Mouse (Mus musculus): Measurements from ENCODE around the gene Ccdc88c. TPM values are rescaled to one million over a fixed set of nuclear protein-coding genes. Genes with fewer than 3 reads are reported as not detected.

Ccdc88c gene
- total RNA-seq, 2 experiments from 2014 or later: 29.2 to 37.2 TPM

GRCm38 (mm10) chr12:100982217-100982616, 46.6 kb downstream of the Ccdc88c start:
- intact Hi-C loops (cut with DNase I; ENCODE audit: low total_unique reads): no loop called here
- no peak for DNase-seq

GRCm38 (mm10) chr12:100980551-100981008, 48.3 kb downstream of the Ccdc88c start:
- DNase-seq: peak; percentile 35
- intact Hi-C loops (cut with DNase I; ENCODE audit: low total_unique reads): no loop called here

- intact Hi-C loops (cut with DNase I; ENCODE audit: low total_unique reads): no loop called here
- no peak for DNase-seq
Observed at GRCm38 (mm10) chr12:100979616-100980015, 49.2 kb downstream of the Ccdc88c start.

GRCm38 (mm10) chr12:100977958-100978725, 50.7 kb downstream of the Ccdc88c start:
- intact Hi-C loops (cut with DNase I; ENCODE audit: low total_unique reads): no loop called here
- DNase-seq: peak; percentile 57

- no peak for DNase-seq
- intact Hi-C loops (cut with DNase I; ENCODE audit: low total_unique reads): no loop called here
Observed at GRCm38 (mm10) chr12:100977551-100977950, 51.3 kb downstream of the Ccdc88c start.

- no peak for DNase-seq
- intact Hi-C loops (cut with DNase I; ENCODE audit: low total_unique reads): no loop called here
Observed at GRCm38 (mm10) chr12:100969808-100970207, 59.0 kb downstream of the Ccdc88c start.

GRCm38 (mm10) chr12:100967383-100967782, 61.5 kb downstream of the Ccdc88c start:
- intact Hi-C loops (cut with DNase I; ENCODE audit: low total_unique reads): no loop called here
- DNase-seq: no peak

- no peak for DNase-seq
Observed at GRCm38 (mm10) chr12:100966253-100966652, 62.6 kb downstream of the Ccdc88c start.

GRCm38 (mm10) chr12:100965298-100965697, 63.6 kb downstream of the Ccdc88c start:
- no peak for DNase-seq
- intact Hi-C loops (cut with DNase I; ENCODE audit: low total_unique reads): no loop called here

More at GRCm38 (mm10) chr12:100966253-100966652, 62.6 kb downstream of the Ccdc88c start:
- intact Hi-C loops (cut with DNase I; ENCODE audit: low total_unique reads): no loop called here

GRCm38 (mm10) chr12:100958621-100959592, 69.9 kb downstream of the Ccdc88c start:
- DNase-seq: peak; percentile 47
- intact Hi-C loops (cut with DNase I; ENCODE audit: low total_unique reads): no loop called here

- intact Hi-C loops (cut with DNase I; ENCODE audit: low total_unique reads): no loop called here
- peak; percentile 78 for DNase-seq
Observed at GRCm38 (mm10) chr12:100958006-100958405, 70.8 kb downstream of the Ccdc88c start.

GRCm38 (mm10) chr12:100957257-100957656, 71.6 kb downstream of the Ccdc88c start:
- no peak for DNase-seq
- intact Hi-C loops (cut with DNase I; ENCODE audit: low total_unique reads): no loop called here

- intact Hi-C loops (cut with DNase I; ENCODE audit: low total_unique reads): no loop called here
- DNase-seq: no peak
Observed at GRCm38 (mm10) chr12:100956825-100957224, 72.0 kb downstream of the Ccdc88c start.

- intact Hi-C loops (cut with DNase I; ENCODE audit: low total_unique reads): no loop called here
- no peak for DNase-seq
Observed at GRCm38 (mm10) chr12:100956028-100956427, 72.8 kb downstream of the Ccdc88c start.

- intact Hi-C loops (cut with DNase I; ENCODE audit: low total_unique reads): loop anchor here (2.0 kb wide), 1 partner anchor 75 kb away; the partner anchor contains the start of gene Ccdc88c
- no peak for DNase-seq
Observed at GRCm38 (mm10) chr12:100953926-100954325, 74.9 kb downstream of the Ccdc88c start.

- DNase-seq: peak; percentile 78
- intact Hi-C loops (cut with DNase I; ENCODE audit: low total_unique reads): loop anchor here (2.0 kb wide), 1 partner anchor 76 kb away; the partner anchor contains the start of gene Ccdc88c
Observed at GRCm38 (mm10) chr12:100952193-100952931, 76.5 kb downstream of the Ccdc88c start.

GRCm38 (mm10) chr12:100949146-100949545, 79.7 kb downstream of the Ccdc88c start:
- DNase-seq: no peak
- intact Hi-C loops (cut with DNase I; ENCODE audit: low total_unique reads): no loop called here

- DNase-seq: no peak
- intact Hi-C loops (cut with DNase I; ENCODE audit: low total_unique reads): no loop called here
Observed at GRCm38 (mm10) chr12:100948021-100948420, 80.8 kb downstream of the Ccdc88c start.

- DNase-seq: no peak
Observed at GRCm38 (mm10) chr12:100945948-100946347, 82.9 kb downstream of the Ccdc88c start.

More at GRCm38 (mm10) chr12:100945948-100946347, 82.9 kb downstream of the Ccdc88c start:
- intact Hi-C loops (cut with DNase I; ENCODE audit: low total_unique reads): no loop called here
